Mouse (Mus musculus): ENCODE results near the gene Sdk1. TPM values are rescaled to one million over a fixed set of nuclear protein-coding genes. Genes with fewer than 3 reads are reported as not detected.

Sdk1 gene
- polyA plus RNA-seq, 1 experiment from 2014 or later = 1.9 TPM

DNA sequence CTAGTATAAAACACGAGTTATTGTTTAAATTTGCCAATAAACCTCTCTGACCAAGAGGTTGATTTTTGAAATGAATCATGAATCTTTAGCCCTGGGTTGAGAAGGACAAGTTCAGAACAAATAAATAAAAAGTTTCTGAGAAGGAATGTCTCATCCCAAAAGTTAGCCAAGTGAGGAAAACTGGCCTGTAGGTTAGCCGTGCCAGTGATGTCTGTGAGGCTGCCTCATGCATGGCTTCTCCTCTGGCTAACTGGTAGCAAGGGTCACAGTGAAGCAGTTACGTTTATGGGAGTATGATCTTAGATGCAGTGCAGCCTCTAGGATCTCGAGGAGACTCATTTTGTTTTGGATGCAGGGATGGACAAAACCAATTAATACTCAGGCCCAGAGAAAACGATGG lies 149.9 kb downstream of the Sdk1 start:
- WGBS = 78% methylated on average over 5 of the region's 5 CpGs
- ATAC-seq (ENCODE audit: insufficient number of reproducible peaks, insufficient read depth, low FRiP score, low TSS enrichment, low read depth) = no peak
- H3K9me3 ChIP-seq = no peaks in the 10 kb centered on the region
- no peaks in the 10 kb centered on the region for H3K36me3 ChIP-seq
- no peaks in the 10 kb centered on the region for H3K27me3 ChIP-seq
- H3K4me2 ChIP-seq = no peak overlapping the region
- H3K4me1 ChIP-seq = peaks cover 4% of the 10 kb centered on the region; the same call in 1 of the 2 replicates
- no peak overlapping the region for H3K9ac ChIP-seq
- H3K4me3 ChIP-seq = no peak overlapping the region
- H3K27ac ChIP-seq = no peak overlapping the region

DNA sequence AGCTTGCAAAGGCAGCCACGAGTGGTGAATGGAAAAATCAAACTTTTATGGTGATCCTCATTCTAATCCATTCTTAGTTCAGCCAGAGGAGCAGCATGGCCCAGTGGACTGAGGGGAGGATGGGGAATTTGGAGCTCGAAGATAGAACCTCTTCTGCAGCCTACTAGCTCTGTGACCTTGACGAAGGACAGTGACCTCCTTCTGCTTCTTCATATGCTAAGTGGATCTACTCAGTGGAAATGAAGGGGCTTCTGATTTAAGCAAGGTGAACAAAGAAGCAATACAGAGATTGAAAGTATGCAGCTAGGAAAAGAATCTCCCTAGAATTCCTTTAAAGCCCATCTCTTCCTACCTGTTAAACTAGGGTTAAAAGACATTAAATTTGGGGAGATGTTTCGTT lies 152.6 kb downstream of the Sdk1 start:
- no peaks in the 10 kb centered on the region for H3K27me3 ChIP-seq
- ATAC-seq (ENCODE audit: insufficient number of reproducible peaks, insufficient read depth, low FRiP score, low TSS enrichment, low read depth) = no peak
- H3K4me2 ChIP-seq = no peak overlapping the region
- no peak overlapping the region for H3K4me3 ChIP-seq
- WGBS = 85% methylated on average over 4 of the region's 4 CpGs
- no peak overlapping the region for H3K9ac ChIP-seq
- H3K9me3 ChIP-seq = no peaks in the 10 kb centered on the region
- no peak overlapping the region for H3K27ac ChIP-seq
- no peaks in the 10 kb centered on the region for H3K4me1 ChIP-seq
- H3K36me3 ChIP-seq = no peaks in the 10 kb centered on the region

DNA sequence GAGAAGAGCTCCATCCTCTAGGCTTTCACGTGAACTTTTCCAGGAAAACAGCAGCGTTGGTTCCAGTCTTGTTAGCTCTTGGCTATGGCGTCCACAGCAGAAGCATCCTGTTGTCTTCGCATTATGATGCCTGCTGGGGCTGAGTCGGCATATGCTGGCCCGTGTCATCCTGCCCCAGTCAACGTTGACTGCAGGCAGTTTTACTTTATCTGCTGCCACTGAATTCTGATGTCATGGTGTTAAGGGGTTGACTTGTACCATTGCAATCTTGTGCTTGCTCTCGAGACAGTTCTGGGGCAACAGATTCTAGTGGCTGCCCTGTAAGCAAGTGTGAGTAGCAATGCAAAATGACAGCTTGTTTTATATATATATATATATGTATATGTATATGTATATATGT lies 153.3 kb downstream of the Sdk1 start:
- H3K9me3 ChIP-seq = no peaks in the 10 kb centered on the region
- no peak overlapping the region for H3K27ac ChIP-seq
- H3K4me2 ChIP-seq = no peak overlapping the region
- H3K27me3 ChIP-seq = no peaks in the 10 kb centered on the region
- 89% methylated on average over 8 of the region's 8 CpGs for WGBS
- no peak overlapping the region for H3K9ac ChIP-seq
- H3K36me3 ChIP-seq = no peaks in the 10 kb centered on the region
- no peak overlapping the region for H3K4me3 ChIP-seq
- ATAC-seq (ENCODE audit: insufficient number of reproducible peaks, insufficient read depth, low FRiP score, low TSS enrichment, low read depth) = no peak
- no peaks in the 10 kb centered on the region for H3K4me1 ChIP-seq

DNA sequence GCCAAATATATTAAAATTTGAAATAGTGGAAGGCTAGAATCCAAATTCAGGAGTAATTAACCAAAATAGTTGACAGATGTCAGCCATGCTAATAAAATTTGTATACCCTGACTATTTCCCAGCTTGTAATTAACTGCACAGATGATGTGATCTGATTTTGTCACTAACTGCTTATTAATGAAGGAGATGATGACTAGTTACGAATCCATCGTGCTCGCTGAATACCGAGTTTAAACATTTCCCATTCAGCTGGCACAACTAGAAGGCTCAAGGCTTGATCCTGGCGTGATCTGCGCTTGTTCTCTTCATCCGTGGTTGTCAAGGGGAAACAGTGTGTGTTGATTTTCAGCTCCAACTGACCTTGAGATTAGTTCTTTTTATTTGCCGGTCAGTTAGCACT lies 162.5 kb downstream of the Sdk1 start:
- H3K9me3 ChIP-seq = no peaks in the 10 kb centered on the region
- no peaks in the 10 kb centered on the region for H3K27me3 ChIP-seq
- ATAC-seq (ENCODE audit: insufficient number of reproducible peaks, insufficient read depth, low FRiP score, low TSS enrichment, low read depth) = no peak
- no peaks in the 10 kb centered on the region for H3K36me3 ChIP-seq
- H3K4me3 ChIP-seq = no peak overlapping the region
- H3K4me2 ChIP-seq = no peak overlapping the region
- no peak overlapping the region for H3K27ac ChIP-seq
- peaks cover 11% of the 10 kb centered on the region for H3K4me1 ChIP-seq
- H3K9ac ChIP-seq = no peak overlapping the region
- WGBS = 72% methylated on average over 8 of the region's 8 CpGs

DNA sequence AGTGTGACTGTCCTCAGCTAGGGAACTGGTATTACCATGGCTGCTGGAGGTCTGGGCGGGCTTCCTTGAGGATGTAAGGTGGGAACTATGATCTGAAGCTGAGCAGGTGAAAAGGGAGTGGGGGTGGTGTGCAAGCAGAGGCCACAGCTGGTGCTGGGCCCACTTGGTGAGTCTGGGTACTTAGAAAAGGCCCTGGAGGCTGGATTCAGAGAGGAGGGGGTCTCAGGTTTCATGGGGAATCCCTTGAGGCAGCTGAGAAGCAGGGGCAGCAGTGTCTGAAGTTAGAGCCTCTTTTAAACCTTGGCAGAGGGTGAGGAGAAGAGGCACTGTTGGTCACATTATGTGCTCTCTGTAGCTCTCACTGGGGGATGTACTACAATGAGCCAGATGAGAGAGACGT lies 163.4 kb downstream of the Sdk1 start:
- WGBS = 24% methylated on average over 2 of the region's 2 CpGs

DNA sequence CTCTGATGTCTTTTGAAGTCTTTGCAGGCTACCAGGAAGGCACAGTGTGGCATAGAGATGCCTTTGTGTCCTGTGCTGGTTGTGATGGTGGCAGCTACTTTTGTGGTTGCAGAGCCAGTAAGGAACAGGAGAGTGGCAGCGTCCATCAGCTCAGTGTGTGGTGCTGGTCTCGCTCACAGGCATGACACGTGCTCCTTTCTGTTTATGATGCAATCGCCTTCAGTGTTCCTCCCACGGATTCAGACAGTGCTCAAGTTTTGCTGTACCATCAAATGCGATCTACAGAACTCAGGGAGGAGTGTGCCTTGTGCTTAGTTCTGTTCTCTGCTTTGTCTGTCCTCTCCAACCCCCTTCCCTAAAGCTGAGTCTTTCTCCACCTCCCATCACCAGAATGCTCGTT lies 165.6 kb downstream of the Sdk1 start:
- Histone ChIP-seq H3K27ac (no peak overlapping the region), H3K4me1 (peaks cover 11% of the 10 kb centered on the region), H3K9me3 (no peaks in the 10 kb centered on the region), H3K9ac (no peak overlapping the region), H3K27me3 (no peaks in the 10 kb centered on the region), H3K4me2 (no peak overlapping the region), H3K4me3 (no peak overlapping the region), H3K36me3 (no peaks in the 10 kb centered on the region)
- no peak for ATAC-seq (ENCODE audit: insufficient number of reproducible peaks, insufficient read depth, low FRiP score, low TSS enrichment, low read depth)
- WGBS = 72% methylated on average over 7 of the region's 7 CpGs

More for the DNA sequence above, 163.4 kb downstream of the Sdk1 start:
- Histone ChIP-seq H3K9me3 (no peaks in the 10 kb centered on the region), H3K4me1 (peaks cover 11% of the 10 kb centered on the region), H3K36me3 (no peaks in the 10 kb centered on the region), H3K4me2 (no peak overlapping the region), H3K4me3 (no peak overlapping the region), H3K9ac (no peak overlapping the region), H3K27ac (no peak overlapping the region), H3K27me3 (no peaks in the 10 kb centered on the region)
- ATAC-seq (ENCODE audit: insufficient number of reproducible peaks, insufficient read depth, low FRiP score, low TSS enrichment, low read depth) = no peak

DNA sequence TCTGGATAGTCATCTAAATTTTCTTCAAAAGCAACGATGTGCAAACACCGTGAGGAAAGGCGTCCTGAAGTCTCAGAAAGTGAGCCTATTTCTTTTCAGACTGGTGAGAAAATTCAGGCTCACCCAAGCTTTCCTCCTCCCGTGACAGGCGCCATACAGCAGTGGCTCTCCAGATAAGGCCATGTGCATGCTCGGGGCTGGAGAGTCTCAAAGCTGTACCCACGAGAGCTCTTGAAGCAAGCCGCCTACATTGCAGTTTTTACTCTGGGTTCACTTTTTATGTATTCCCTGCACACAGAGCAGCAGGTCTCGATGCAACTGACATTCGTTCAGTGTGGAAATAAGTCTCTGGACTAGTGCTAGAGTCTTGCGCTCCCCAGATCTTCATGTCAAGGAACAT lies 171.7 kb downstream of the Sdk1 start:
- Histone ChIP-seq H3K27me3 (no peaks in the 10 kb centered on the region), H3K9me3 (no peaks in the 10 kb centered on the region), H3K4me2 (no peak overlapping the region), H3K36me3 (no peaks in the 10 kb centered on the region), H3K4me3 (no peak overlapping the region), H3K9ac (no peak overlapping the region), H3K27ac (no peak overlapping the region), H3K4me1 (no peaks in the 10 kb centered on the region)
- ATAC-seq (ENCODE audit: insufficient number of reproducible peaks, insufficient read depth, low FRiP score, low TSS enrichment, low read depth) = no peak
- WGBS = 72% methylated on average over 11 of the region's 11 CpGs

DNA sequence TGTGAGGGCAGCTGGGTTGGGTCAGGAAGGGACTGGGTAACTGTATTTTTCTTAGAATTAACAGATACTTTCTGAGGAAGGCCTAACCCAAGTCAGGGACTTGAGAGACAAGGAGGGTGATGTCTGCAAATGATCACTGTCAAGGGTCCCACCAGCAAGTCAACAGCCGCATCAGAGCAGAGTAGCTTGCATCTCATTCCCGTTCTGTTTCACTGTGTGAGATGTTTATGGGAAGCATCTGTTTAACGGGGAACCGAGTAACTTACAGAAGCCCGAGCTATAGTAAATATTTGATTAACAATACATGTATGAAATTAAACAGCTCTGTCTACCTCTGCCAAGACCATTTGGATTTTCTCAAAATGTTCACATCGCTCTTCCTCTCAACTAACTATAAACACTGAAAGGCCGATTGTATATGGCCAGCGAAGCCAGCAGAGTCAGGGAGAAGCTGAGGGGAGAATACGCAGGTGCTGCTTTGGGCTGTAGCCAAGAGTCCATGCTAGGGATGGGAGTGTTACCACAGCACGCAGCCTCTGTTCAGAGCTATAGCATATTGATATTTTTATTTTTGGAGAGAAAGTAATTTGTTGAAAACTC lies 174.5 kb downstream of the Sdk1 start:
- WGBS = 67% methylated on average over 10 of the region's 10 CpGs

DNA sequence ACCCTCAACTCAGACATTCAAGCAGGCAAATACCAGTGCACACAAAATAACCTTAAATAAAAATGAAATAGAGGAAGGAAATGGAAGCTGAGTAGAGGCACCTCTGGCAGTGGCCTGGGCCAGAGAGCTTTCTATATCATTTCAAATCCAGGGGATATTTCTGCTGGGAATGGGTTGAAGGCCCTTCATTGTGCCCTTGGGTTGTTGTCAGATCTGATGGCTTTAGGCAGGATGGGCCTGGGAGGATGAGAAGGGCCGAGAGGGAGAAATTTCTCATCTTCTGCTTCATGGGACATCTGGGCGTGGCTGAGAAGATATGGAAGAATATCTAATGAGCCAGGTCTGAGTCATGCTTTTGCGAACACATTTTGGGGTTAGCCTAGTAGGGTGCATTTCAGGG lies 186.8 kb downstream of the Sdk1 start:
- WGBS = 75% methylated on average over 3 of the region's 3 CpGs
- H3K9ac ChIP-seq = no peak overlapping the region
- H3K27ac ChIP-seq = no peak overlapping the region
- H3K9me3 ChIP-seq = no peaks in the 10 kb centered on the region
- H3K36me3 ChIP-seq = no peaks in the 10 kb centered on the region
- ATAC-seq (ENCODE audit: insufficient number of reproducible peaks, insufficient read depth, low FRiP score, low TSS enrichment, low read depth) = no peak
- no peak overlapping the region for H3K4me3 ChIP-seq
- peaks cover 2% of the 10 kb centered on the region; the same call in 1 of the 2 replicates for H3K4me1 ChIP-seq
- no peak overlapping the region for H3K4me2 ChIP-seq
- H3K27me3 ChIP-seq = no peaks in the 10 kb centered on the region

More for the DNA sequence above, 174.5 kb downstream of the Sdk1 start:
- Histone ChIP-seq H3K4me2 (no peak overlapping the region), H3K36me3 (no peaks in the 10 kb centered on the region), H3K4me3 (no peak overlapping the region), H3K9me3 (no peaks in the 10 kb centered on the region), H3K27ac (no peak overlapping the region), H3K9ac (no peak overlapping the region), H3K4me1 (no peaks in the 10 kb centered on the region), H3K27me3 (no peaks in the 10 kb centered on the region)
- ATAC-seq (ENCODE audit: insufficient number of reproducible peaks, insufficient read depth, low FRiP score, low TSS enrichment, low read depth) = no peak

DNA sequence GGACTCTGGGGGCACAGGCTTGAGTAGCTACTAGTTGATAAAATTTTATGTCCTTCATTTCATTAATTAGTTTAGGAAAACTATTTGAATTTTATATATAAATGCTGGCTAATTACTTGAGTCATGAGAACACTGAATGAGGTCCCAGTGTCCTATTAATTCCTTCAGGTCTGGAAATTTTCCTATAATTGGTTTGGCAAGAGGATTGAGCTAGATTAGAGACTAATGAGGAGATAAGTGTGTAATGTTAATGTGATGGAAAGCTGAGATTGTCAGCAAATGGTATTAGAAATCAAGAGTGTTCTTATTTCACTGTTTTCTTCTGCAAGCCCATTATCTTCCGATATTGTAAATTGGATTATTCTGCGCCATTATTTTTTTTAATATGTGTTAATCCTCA lies 192.0 kb downstream of the Sdk1 start:
- Histone ChIP-seq H3K27ac (no peak overlapping the region), H3K36me3 (no peaks in the 10 kb centered on the region), H3K9ac (no peak overlapping the region), H3K9me3 (no peaks in the 10 kb centered on the region), H3K4me3 (no peak overlapping the region), H3K4me1 (peaks cover 2% of the 10 kb centered on the region; the same call in 1 of the 2 replicates), H3K4me2 (no peak overlapping the region), H3K27me3 (no peaks in the 10 kb centered on the region)
- WGBS = 92% methylated on average over 2 of the region's 2 CpGs
- ATAC-seq (ENCODE audit: insufficient number of reproducible peaks, insufficient read depth, low FRiP score, low TSS enrichment, low read depth) = no peak

DNA sequence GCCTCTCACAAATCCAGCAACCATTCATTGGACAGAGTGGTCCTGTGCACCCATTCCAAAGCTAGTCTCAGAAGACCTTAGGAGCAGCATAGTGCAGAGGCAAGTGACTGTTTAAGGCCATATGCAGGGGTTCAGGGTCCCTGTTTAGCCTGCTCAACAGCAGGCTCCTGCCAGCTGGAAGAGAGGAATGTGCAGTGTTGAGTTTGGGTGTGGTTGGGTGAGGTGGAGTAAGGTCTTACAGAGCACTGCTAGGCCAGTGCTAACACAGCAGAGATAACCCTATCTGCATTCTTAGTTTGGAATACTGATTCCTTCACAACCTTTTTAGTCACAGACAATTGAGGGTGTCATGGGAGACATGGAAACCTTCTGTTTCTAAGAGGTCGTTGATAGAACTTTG lies 206.0 kb downstream of the Sdk1 start:
- no peak overlapping the region for H3K4me2 ChIP-seq
- H3K9me3 ChIP-seq = no peaks in the 10 kb centered on the region
- 78% methylated on average over 1 of the region's 1 CpGs for WGBS
- H3K9ac ChIP-seq = no peak overlapping the region
- no peak overlapping the region for H3K27ac ChIP-seq
- H3K36me3 ChIP-seq = no peaks in the 10 kb centered on the region
- no peaks in the 10 kb centered on the region for H3K27me3 ChIP-seq
- H3K4me3 ChIP-seq = no peak overlapping the region
- ATAC-seq (ENCODE audit: insufficient number of reproducible peaks, insufficient read depth, low FRiP score, low TSS enrichment, low read depth) = no peak
- no peaks in the 10 kb centered on the region for H3K4me1 ChIP-seq

DNA sequence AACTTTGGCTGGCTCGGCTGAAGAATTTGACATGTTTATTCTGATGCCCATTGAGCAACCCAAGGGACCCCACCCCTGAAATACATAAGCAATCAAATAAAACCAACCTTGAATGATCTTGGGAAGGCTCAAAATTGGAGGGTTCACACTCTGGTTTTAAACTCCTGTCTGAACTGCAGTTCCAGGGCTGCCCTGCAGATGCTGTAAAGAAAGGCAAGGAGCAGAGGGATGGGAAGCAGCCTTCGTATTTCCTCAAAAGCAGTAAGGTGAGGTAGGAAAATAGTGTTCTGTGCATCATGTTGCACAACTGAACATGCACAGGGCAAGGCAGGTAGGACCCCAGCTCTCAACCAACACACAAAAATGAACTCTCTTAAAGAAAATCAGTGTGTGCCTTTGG lies 222.1 kb downstream of the Sdk1 start:
- Histone ChIP-seq H3K9me3 (no peaks in the 10 kb centered on the region), H3K4me3 (no peak overlapping the region), H3K4me2 (no peak overlapping the region), H3K27ac (no peak overlapping the region), H3K9ac (no peak overlapping the region), H3K4me1 (peaks cover 5% of the 10 kb centered on the region), H3K27me3 (0 out of 2 replicates have a peak, but pooled peaks cover 4% of the 10 kb centered on the region), H3K36me3 (no peaks in the 10 kb centered on the region)
- WGBS = 73% methylated on average over 2 of the region's 2 CpGs
- no peak for ATAC-seq (ENCODE audit: insufficient number of reproducible peaks, insufficient read depth, low FRiP score, low TSS enrichment, low read depth)

Data from embryonic facial prominence, embryonic 13.5 days (tissue).